Mouse (Mus musculus) liver, embryonic 14.5 days (tissue): Measurements from ENCODE around the gene Smim4. TPM values are rescaled to one million over a fixed set of nuclear protein-coding genes. Genes with fewer than 3 reads are reported as not detected.

Experiments
- ATAC-seq: fragments of 200-750 bp; cut with Nextera tagmentation; 2 replicates; pipeline ENCODE4 v1.8.0; 2017; ENCODE audit warnings: moderate number of reproducible peaks, mild to moderate bottlenecking, moderate library complexity; ENCODE audit not compliant: insufficient read depth
- DNase-seq, 3 experiments: peaks; one replicate each; pipeline ENCODE4 v3.0.0-alpha.2; 2012 to 2013; ENCODE audit warnings: low read depth in 3 of 3, low spot score in 3 of 3
- H3K27ac ChIP-seq: fragments of 300-500 bp; sonication (generic); 2 replicates; pipeline ENCODE4 v1.5.1; 2014; ENCODE audit warnings: moderate library complexity, mild to moderate bottlenecking, control low read depth, inconsistent platforms
- H3K27me3 ChIP-seq: fragments of 300-500 bp; sonication (generic); 2 replicates; pipeline ENCODE4 v1.6.1; 2014; ENCODE audit warnings: mild to moderate bottlenecking, low read length, moderate library complexity; ENCODE audit not compliant: control insufficient read depth, insufficient read depth
- H3K36me3 ChIP-seq: fragments of 300-500 bp; sonication (generic); replicated peaks from 2 replicates; pipeline ENCODE4 v1.6.1; 2014; ENCODE audit warnings: low read depth; ENCODE audit not compliant: control insufficient read depth, insufficient read depth
- H3K4me1 ChIP-seq, 2 experiments: fragments of 200-500 bp in 1 of 2; fragments of 300-500 bp in 1 of 2; sonication (generic) in 1 of 2; replicated peaks; 2 replicates each; pipeline ENCODE4 v1.6.1; 2012 to 2014; ENCODE audit warnings: antibody characterized with exemption in 1 of 2, inconsistent platforms in 1 of 2, low read length in 1 of 2; ENCODE audit not compliant: control insufficient read depth in 2 of 2, insufficient read depth in 2 of 2
- H3K4me2 ChIP-seq: fragments of 300-500 bp; sonication (generic); 2 replicates; pipeline ENCODE4 v1.6.1; 2014; ENCODE audit warnings: low read depth, mild to moderate bottlenecking, control low read depth, moderate library complexity
- H3K4me3 ChIP-seq, 2 experiments: fragments of 200-500 bp in 1 of 2; fragments of 300-500 bp in 1 of 2; sonication (generic) in 1 of 2; 2 replicates each; pipeline ENCODE4 v1.5.1; 2012 to 2014; ENCODE audit warnings: low read depth in 2 of 2, low read length in 2 of 2, mild to moderate bottlenecking in 2 of 2, control low read depth in 1 of 2, inconsistent platforms in 1 of 2, moderate library complexity in 1 of 2; ENCODE audit not compliant: insufficient read depth in 1 of 2
- H3K9ac ChIP-seq: fragments of 300-500 bp; sonication (generic); replicated peaks from 2 replicates; pipeline ENCODE4 v1.6.1; 2014; ENCODE audit warnings: mild to moderate bottlenecking, control low read depth, moderate library complexity
- H3K9me3 ChIP-seq: fragments of 300-500 bp; sonication (generic); 2 replicates; pipeline ENCODE4 v1.6.1; 2016; ENCODE audit warnings: low read length, mixed read lengths; ENCODE audit not compliant: control insufficient read depth
- CTCF ChIP-seq: IDR thresholded peaks from 2 replicates; pipeline ENCODE4 v1.5.1; 2016; ENCODE audit warnings: antibody characterized with exemption, low read depth, control low read depth
- EP300 ChIP-seq: IDR thresholded peaks from 2 replicates; pipeline ENCODE4 v1.6.1; 2016; ENCODE audit warnings: antibody characterized with exemption, low read depth
- WGBS: fragments of 180-500 bp; shearing (Covaris S2); extraction: QIAGEN DNeasy Blood & Tissue Kit; methylation state at CpG from one replicate; pipeline ENCODE4 v1.1.7; 2014; ENCODE audit not compliant: insufficient replicate concordance; 5-methylcytosine and 5-hydroxymethylcytosine counted together
- polyA plus RNA-seq, 2 experiments: library from polyadenylated mRNA; depleted of rRNA in 1 of 2; stranded (reverse) in 1 of 2; unstranded in 1 of 2; fragments of >200 nt; fragmentation: Nextera tagmentation in 1 of 2; extraction: Ambion mirVana in 1 of 2; gene quantifications; 2 replicates each; pipeline versions ENCODE4 v1.2.1 to v1.2.3; 2012 to 2014

Smim4 gene
- polyA plus RNA-seq, 2 experiments, result 26.7 to 81.7 TPM

- ATAC-seq (no peak), DNase-seq (no peak)
- peak overlapping the region; percentile 3 for H3K4me2 ChIP-seq
- TF ChIP-seq EP300 (no peak), CTCF (no peak)
- H3K27ac ChIP-seq, result no peak overlapping the region
- H3K9me3 ChIP-seq, result no peaks in the 10 kb centered on the region
- peaks cover 20 to 27% of the 10 kb centered on the region in 2 experiments for H3K4me1 ChIP-seq
- H3K9ac ChIP-seq, result no peak overlapping the region
- no peak overlapping the region for H3K4me3 ChIP-seq
- no peaks in the 10 kb centered on the region for H3K27me3 ChIP-seq
- H3K36me3 ChIP-seq, result peaks cover 22% of the 10 kb centered on the region
- 66% methylated on average over 11 of the region's 11 CpGs for WGBS
These were observed 4.4 kb upstream of the Smim4 start for GRCm38 (mm10) chr14:31133023-31133665.

- WGBS, result 77% methylated on average over 7 of the region's 7 CpGs
- peaks cover 20% of the 10 kb centered on the region for H3K36me3 ChIP-seq
- H3K27ac ChIP-seq, result no peak overlapping the region
- TF ChIP-seq CTCF (no peak), EP300 (no peak)
- no peaks in the 10 kb centered on the region for H3K9me3 ChIP-seq
- peak overlapping the region; percentile 93 for H3K4me2 ChIP-seq
- H3K9ac ChIP-seq, result peak overlapping the region; percentile 27
- no peaks in the 10 kb centered on the region for H3K27me3 ChIP-seq
- H3K4me1 ChIP-seq, result peaks cover 20 to 28% of the 10 kb centered on the region in 2 experiments
- DNase-seq, result no peak
- peak overlapping the region; percentile 73 to 85 for H3K4me3 ChIP-seq
- no peak for ATAC-seq
These were observed 3.8 kb upstream of the Smim4 start for GRCm38 (mm10) chr14:31132491-31132975.

- TF ChIP-seq CTCF (no peak), EP300 (no peak)
- H3K27ac ChIP-seq, result no peak overlapping the region
- no peak for ATAC-seq
- H3K4me1 ChIP-seq, result peaks cover 25 to 33% of the 10 kb centered on the region in 2 experiments
- H3K9ac ChIP-seq, result peak overlapping the region; percentile 90
- H3K27me3 ChIP-seq, result no peaks in the 10 kb centered on the region
- no peaks in the 10 kb centered on the region for H3K9me3 ChIP-seq
- peaks cover 18% of the 10 kb centered on the region for H3K36me3 ChIP-seq
- 5% methylated on average over 6 of the region's 6 CpGs for WGBS
- peak overlapping the region; percentile 73 to 85 for H3K4me3 ChIP-seq
- peak overlapping the region; percentile 93 for H3K4me2 ChIP-seq
- DNase-seq, result no peak
These were observed 3.3 kb upstream of the Smim4 start for GRCm38 (mm10) chr14:31132031-31132430.

- Histone ChIP-seq H3K4me2 (peak overlapping the region; percentile 93), H3K36me3 (peaks cover 12% of the 10 kb centered on the region), H3K27me3 (no peaks in the 10 kb centered on the region), H3K9ac (peak overlapping the region; percentile 90), H3K4me1 (peaks cover 31 to 39% of the 10 kb centered on the region in 2 experiments), H3K9me3 (no peaks in the 10 kb centered on the region), H3K27ac (peak overlapping the region; percentile 50), H3K4me3 (peak overlapping the region; percentile 73 to 85)
- TF ChIP-seq CTCF, result no peak
- no peak for TF ChIP-seq EP300
- peak; percentile 1; the same call in 1 of the 2 replicates for ATAC-seq
- DNase-seq, result no peak
- under 1% methylated on average over 43 of the region's 43 CpGs for WGBS
These were observed 2.6 kb upstream of the Smim4 start for GRCm38 (mm10) chr14:31131272-31131821.
